Mouse (Mus musculus) kidney, embryonic 15.5 days (tissue): ENCODE data around the gene Eps8l3. TPM values are rescaled to one million over a fixed set of nuclear protein-coding genes. Genes with fewer than 3 reads are reported as not detected.
"Not testable (repeated sequence)": the region's sequence is repeated elsewhere in the genome, so short reads cannot be mapped to it uniquely, and the experiment has no call there.

Experiments
- ATAC-seq: fragments of 200-750 bp; cut with Nextera tagmentation; replicated peaks from 2 replicates; pipeline ENCODE4 v1.8.0; 2017; ENCODE audit warnings: moderate TSS enrichment; ENCODE audit not compliant: low FRiP score
- H3K27ac ChIP-seq: fragments of 300-500 bp; sonication (generic); 2 replicates; pipeline ENCODE4 v1.5.1; 2015; ENCODE audit warnings: mild to moderate bottlenecking, inconsistent platforms
- H3K27me3 ChIP-seq: fragments of 300-500 bp; sonication (generic); 2 replicates; pipeline ENCODE4 v1.6.1; 2015; ENCODE audit warnings: inconsistent platforms
- H3K36me3 ChIP-seq: fragments of 300-500 bp; sonication (generic); 2 replicates; pipeline ENCODE4 v1.6.1; 2015; ENCODE audit warnings: inconsistent platforms
- H3K4me1 ChIP-seq: fragments of 300-500 bp; sonication (generic); 2 replicates; pipeline ENCODE4 v1.6.1; 2015; ENCODE audit warnings: inconsistent platforms
- H3K4me2 ChIP-seq: fragments of 300-500 bp; sonication (generic); 2 replicates; pipeline ENCODE4 v1.6.1; 2015; ENCODE audit warnings: moderate library complexity, mild to moderate bottlenecking, inconsistent platforms
- H3K4me3 ChIP-seq: fragments of 300-500 bp; sonication (generic); replicated peaks from 2 replicates; pipeline ENCODE4 v1.5.1; 2015; ENCODE audit warnings: mild to moderate bottlenecking, inconsistent platforms
- H3K9ac ChIP-seq: fragments of 300-500 bp; sonication (generic); 2 replicates; pipeline ENCODE4 v1.6.1; 2015; ENCODE audit warnings: mild to moderate bottlenecking, inconsistent platforms
- H3K9me3 ChIP-seq: fragments of 300-500 bp; sonication (generic); replicated peaks from 2 replicates; pipeline ENCODE4 v1.6.1; 2016; ENCODE audit warnings: inconsistent platforms
- WGBS: fragments of 180-500 bp; shearing (Covaris S2); methylation state at CpG from one replicate; pipeline ENCODE4 v1.1.7; 2015; ENCODE audit warnings: mixed read lengths; 5-methylcytosine and 5-hydroxymethylcytosine counted together
- polyA plus RNA-seq: library from polyadenylated mRNA; unstranded; fragments of >200 nt; fragmentation: Nextera tagmentation; extraction: Ambion mirVana; gene quantifications from 2 replicates; pipeline ENCODE4 v1.2.1, GENCODE M21; 2015

Gene Eps8l3
- polyA plus RNA-seq, 1 experiment from 2014 or later, result not detected

- WGBS, result 46% methylated on average over 13 of the region's 13 CpGs
- no peak for ATAC-seq
- peaks cover 8% of the 10 kb centered on the region; the same call in 1 of the 2 replicates for H3K27me3 ChIP-seq
- H3K4me3 ChIP-seq, result no peak overlapping the region
- no peak overlapping the region for H3K27ac ChIP-seq
- H3K9me3 ChIP-seq, result no peaks in the 10 kb centered on the region
- H3K4me1 ChIP-seq, result peaks cover 8% of the 10 kb centered on the region
- no peak overlapping the region for H3K9ac ChIP-seq
- no peak overlapping the region for H3K4me2 ChIP-seq
- no peaks in the 10 kb centered on the region for H3K36me3 ChIP-seq
Measured at GRCm38 (mm10) chr3:107855368-107855767, 21.7 kb upstream of the Eps8l3 start.

- no peaks in the 10 kb centered on the region for H3K36me3 ChIP-seq
- 56% methylated on average over 6 of the region's 6 CpGs for WGBS
- no peaks in the 10 kb centered on the region for H3K9me3 ChIP-seq
- H3K27ac ChIP-seq, result no peak overlapping the region
- H3K4me3 ChIP-seq, result no peak overlapping the region
- 0 out of 2 replicates have a peak, but pooled peaks cover under 1% of the 10 kb centered on the region for H3K27me3 ChIP-seq
- no peaks in the 10 kb centered on the region for H3K4me1 ChIP-seq
- no peak for ATAC-seq
- no peak overlapping the region for H3K4me2 ChIP-seq
- H3K9ac ChIP-seq, result no peak overlapping the region
Measured at GRCm38 (mm10) chr3:107857646-107858045, 19.4 kb upstream of the Eps8l3 start.

DNA sequence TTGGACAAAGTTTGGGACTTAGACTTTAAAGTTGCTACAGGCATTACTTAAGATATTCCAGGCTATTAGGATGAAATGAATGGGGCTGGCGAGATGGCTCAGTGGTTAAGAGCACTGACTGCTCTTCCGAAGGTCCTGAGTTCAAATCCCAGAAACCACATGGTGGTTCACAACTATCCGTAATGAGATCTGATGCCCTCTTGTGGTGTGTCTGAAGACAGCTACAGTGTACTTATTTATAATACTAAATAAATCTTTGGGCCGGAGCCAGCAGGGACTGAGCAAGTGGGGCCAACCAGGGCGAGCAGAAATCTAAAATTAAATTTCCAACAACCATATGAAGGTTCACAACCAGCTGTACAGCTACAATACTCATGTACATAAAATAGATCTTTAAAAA is 15.5 kb upstream of the Eps8l3 start:
- not testable (repeated sequence) for H3K4me3 ChIP-seq, H3K4me2 ChIP-seq, H3K9me3 ChIP-seq, ATAC-seq, H3K4me1 ChIP-seq, H3K27ac ChIP-seq, H3K36me3 ChIP-seq, H3K27me3 ChIP-seq, H3K9ac ChIP-seq
- WGBS, result 74% methylated on average over 5 of the region's 5 CpGs

- 56% methylated on average over 2 of the region's 2 CpGs for WGBS
- Histone ChIP-seq H3K27me3 (0 out of 2 replicates have a peak, but pooled peaks cover 4% of the 10 kb centered on the region), H3K4me3 (no peak overlapping the region), H3K4me1 (0 out of 2 replicates have a peak, but pooled peaks cover 6% of the 10 kb centered on the region), H3K27ac (no peak overlapping the region), H3K9me3 (no peaks in the 10 kb centered on the region), H3K36me3 (no peaks in the 10 kb centered on the region), H3K9ac (no peak overlapping the region), H3K4me2 (no peak overlapping the region)
- ATAC-seq, result no peak
Measured at GRCm38 (mm10) chr3:107862471-107862870, 14.6 kb upstream of the Eps8l3 start.

- H3K9me3 ChIP-seq, result no peaks in the 10 kb centered on the region
- no peak overlapping the region for H3K9ac ChIP-seq
- H3K36me3 ChIP-seq, result no peaks in the 10 kb centered on the region
- WGBS, result 82% methylated on average over 5 of the region's 5 CpGs
- no peak for ATAC-seq
- H3K27me3 ChIP-seq, result 0 out of 2 replicates have a peak, but pooled peaks cover 4% of the 10 kb centered on the region
- 0 out of 2 replicates have a peak, but pooled peaks cover 6% of the 10 kb centered on the region for H3K4me1 ChIP-seq
- H3K4me3 ChIP-seq, result no peak overlapping the region
- H3K4me2 ChIP-seq, result no peak overlapping the region
- H3K27ac ChIP-seq, result no peak overlapping the region
Measured at GRCm38 (mm10) chr3:107863471-107863870, 13.6 kb upstream of the Eps8l3 start.

DNA sequence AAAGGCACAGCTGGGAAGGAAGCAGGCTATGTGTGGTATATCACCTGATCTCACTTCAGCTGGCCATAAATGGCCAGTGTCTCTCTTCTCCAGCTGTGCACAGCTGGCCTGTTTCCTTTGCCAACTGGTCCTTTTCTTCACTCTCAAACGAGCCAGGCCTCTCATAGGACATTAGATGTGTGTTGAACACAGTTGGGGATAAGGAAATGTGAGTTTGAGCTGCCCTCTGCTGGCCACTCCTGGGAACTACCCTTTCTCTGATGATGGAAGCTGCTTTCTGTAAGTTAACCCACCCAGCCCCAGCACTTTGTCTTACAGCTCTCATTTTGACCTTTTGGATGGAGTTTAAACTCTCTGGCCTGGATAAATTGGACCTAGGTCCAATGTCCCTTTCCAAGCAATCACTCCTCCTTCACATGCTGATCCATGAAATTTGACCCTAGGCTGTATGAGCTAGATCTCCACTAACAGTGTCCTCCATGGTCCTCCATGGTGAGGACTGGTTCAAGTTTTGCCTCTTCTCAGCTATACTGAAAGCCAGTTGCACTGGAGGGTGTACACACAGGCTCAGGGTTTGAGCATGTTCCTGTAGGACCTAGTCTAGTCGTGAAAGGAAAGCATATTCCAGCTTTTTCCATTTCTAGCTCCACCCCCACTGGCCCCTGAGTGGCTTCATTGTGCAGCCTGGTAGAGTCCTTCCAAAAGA is 13.0 kb upstream of the Eps8l3 start:
- H3K9ac ChIP-seq, result no peak overlapping the region
- H3K27me3 ChIP-seq, result 0 out of 2 replicates have a peak, but pooled peaks cover 4% of the 10 kb centered on the region
- WGBS, result 9% methylated on average over 2 of the region's 2 CpGs
- H3K4me3 ChIP-seq, result no peak overlapping the region
- H3K9me3 ChIP-seq, result no peaks in the 10 kb centered on the region
- ATAC-seq, result peak; percentile 68
- no peak overlapping the region for H3K27ac ChIP-seq
- H3K4me1 ChIP-seq, result peaks cover 9% of the 10 kb centered on the region
- no peaks in the 10 kb centered on the region for H3K36me3 ChIP-seq
- H3K4me2 ChIP-seq, result no peak overlapping the region

- ATAC-seq, result no peak
- Histone ChIP-seq H3K9me3 (no peaks in the 10 kb centered on the region), H3K4me3 (no peak overlapping the region), H3K9ac (no peak overlapping the region), H3K27ac (peak overlapping the region; percentile 37; the same call in 1 of the 2 replicates), H3K4me1 (peaks cover 10% of the 10 kb centered on the region), H3K27me3 (0 out of 2 replicates have a peak, but pooled peaks cover 4% of the 10 kb centered on the region), H3K36me3 (no peaks in the 10 kb centered on the region), H3K4me2 (no peak overlapping the region)
- 60% methylated on average over 10 of the region's 10 CpGs for WGBS
Measured at GRCm38 (mm10) chr3:107865364-107866091, 11.5 kb upstream of the Eps8l3 start.

DNA sequence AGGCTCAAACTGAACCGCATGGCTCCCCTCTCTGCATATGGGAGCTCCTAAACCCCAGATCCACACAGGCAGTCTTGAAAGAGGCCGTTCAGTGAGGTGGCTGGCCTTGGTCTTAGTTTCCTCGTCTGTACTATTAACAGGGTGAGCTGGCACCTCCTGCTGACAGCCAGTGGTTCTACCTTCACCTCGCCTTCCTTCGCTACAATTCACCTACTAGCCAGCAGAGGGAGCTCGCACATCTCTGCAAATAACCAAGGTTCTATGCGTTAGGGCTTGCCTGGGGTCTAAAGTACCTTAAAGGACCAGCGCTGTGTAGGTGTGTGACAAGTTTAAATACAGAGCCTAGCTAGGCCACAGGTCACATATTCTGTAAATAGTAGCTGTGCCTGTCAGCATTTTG is 9.9 kb upstream of the Eps8l3 start:
- Histone ChIP-seq H3K9ac (no peak overlapping the region), H3K4me3 (no peak overlapping the region), H3K4me2 (no peak overlapping the region), H3K36me3 (no peaks in the 10 kb centered on the region), H3K9me3 (no peaks in the 10 kb centered on the region), H3K27me3 (0 out of 2 replicates have a peak, but pooled peaks cover 4% of the 10 kb centered on the region), H3K27ac (no peak overlapping the region), H3K4me1 (peaks cover 10% of the 10 kb centered on the region)
- 5% methylated on average over 8 of the region's 8 CpGs for WGBS
- ATAC-seq, result peak; percentile 61

- no peak for ATAC-seq
- no peak overlapping the region for H3K9ac ChIP-seq
- 95% methylated on average over 22 of the region's 22 CpGs for WGBS
Measured at GRCm38 (mm10) chr3:107868452-107868851, 8.6 kb upstream of the Eps8l3 start.

GRCm38 (mm10) chr3:107869097-107869496 is 7.9 kb upstream of the Eps8l3 start:
- Histone ChIP-seq H3K9ac (0 out of 2 replicates have a peak overlapping the region, but pooled peaks have one; percentile 19), H3K4me3 (no peak overlapping the region), H3K27ac (no peak overlapping the region), H3K36me3 (no peaks in the 10 kb centered on the region), H3K9me3 (no peaks in the 10 kb centered on the region), H3K4me1 (peaks cover 10% of the 10 kb centered on the region), H3K4me2 (no peak overlapping the region), H3K27me3 (0 out of 2 replicates have a peak, but pooled peaks cover 4% of the 10 kb centered on the region)
- ATAC-seq, result no peak
- 41% methylated on average over 7 of the region's 7 CpGs for WGBS

More at GRCm38 (mm10) chr3:107868452-107868851, 8.6 kb upstream of the Eps8l3 start:
- no peaks in the 10 kb centered on the region for H3K9me3 ChIP-seq
- H3K36me3 ChIP-seq, result no peaks in the 10 kb centered on the region
- 0 out of 2 replicates have a peak, but pooled peaks cover 4% of the 10 kb centered on the region for H3K27me3 ChIP-seq
- no peak overlapping the region for H3K4me3 ChIP-seq
- no peak overlapping the region for H3K27ac ChIP-seq
- H3K4me2 ChIP-seq, result no peak overlapping the region
- H3K4me1 ChIP-seq, result peaks cover 10% of the 10 kb centered on the region

DNA sequence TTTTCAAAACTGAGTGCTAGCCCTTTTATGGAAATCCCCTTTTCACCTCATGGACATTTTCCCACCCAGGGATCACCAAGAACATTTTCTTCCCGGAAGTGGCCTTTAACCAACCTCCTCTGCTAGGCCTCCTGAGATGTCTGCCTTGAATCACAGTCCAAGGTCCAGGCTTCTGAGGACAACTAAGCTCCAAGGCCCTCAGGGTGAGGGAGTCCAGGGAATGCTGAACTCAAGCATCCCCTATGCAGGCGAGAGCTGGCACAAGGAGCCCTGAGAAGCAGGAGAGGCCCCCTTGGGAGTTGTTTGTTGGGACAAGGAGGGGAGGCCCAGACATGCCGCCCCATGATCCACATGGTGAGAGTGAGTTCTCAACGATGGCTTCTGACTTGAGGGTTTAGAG is 7.1 kb upstream of the Eps8l3 start:
- Histone ChIP-seq H3K4me2 (no peak overlapping the region), H3K9me3 (no peaks in the 10 kb centered on the region), H3K4me1 (peaks cover 10% of the 10 kb centered on the region), H3K36me3 (no peaks in the 10 kb centered on the region), H3K9ac (no peak overlapping the region), H3K4me3 (no peak overlapping the region), H3K27ac (no peak overlapping the region), H3K27me3 (0 out of 2 replicates have a peak, but pooled peaks cover 4% of the 10 kb centered on the region)
- WGBS, result 68% methylated on average over 4 of the region's 4 CpGs
- ATAC-seq, result no peak
